Mouse (Mus musculus) bone marrow macrophage, adult 2 months (primary cell): ENCODE measurements around the gene Gpatch8. TPM values are rescaled to one million over a fixed set of nuclear protein-coding genes. Genes with fewer than 3 reads are reported as not detected.
A peak's percentile ranks its signal among the peaks of the same experiment; 100 is the strongest.

ENCODE experiments used
- H3K27ac ChIP-seq: 2 replicates; pipeline ENCODE4 v1.5.1; 2012; ENCODE audit warnings: low read depth, low read length; ENCODE audit not compliant: insufficient read depth
- H3K4me1 ChIP-seq: 2 replicates; pipeline ENCODE4 v1.6.1; 2012; ENCODE audit warnings: low read length; ENCODE audit not compliant: control insufficient read depth, insufficient read depth
- H3K4me3 ChIP-seq: 2 replicates; pipeline ENCODE4 v1.5.1; 2012; ENCODE audit warnings: mild to moderate bottlenecking, low read length, moderate library complexity; ENCODE audit not compliant: insufficient read depth
- CTCF ChIP-seq: IDR thresholded peaks from 2 replicates; pipeline ENCODE4 v1.5.1; 2012; ENCODE audit warnings: low read depth, mild to moderate bottlenecking, low read length, moderate library complexity
- POLR2A ChIP-seq: IDR thresholded peaks from 2 replicates; pipeline ENCODE4 v1.6.1; 2012; ENCODE audit warnings: mild to moderate bottlenecking, low read depth, low read length, borderline replicate concordance
- polyA plus RNA-seq: library from polyadenylated mRNA; stranded (reverse); fragments of >200 nt; gene quantifications from 2 replicates; pipeline ENCODE4 v1.2.4, GENCODE M21; 2012; ENCODE audit not compliant: missing spikeins, insufficient read depth, insufficient read length

The Gpatch8 gene
- polyA plus RNA-seq, 1 experiment, result 26.8 TPM

DNA sequence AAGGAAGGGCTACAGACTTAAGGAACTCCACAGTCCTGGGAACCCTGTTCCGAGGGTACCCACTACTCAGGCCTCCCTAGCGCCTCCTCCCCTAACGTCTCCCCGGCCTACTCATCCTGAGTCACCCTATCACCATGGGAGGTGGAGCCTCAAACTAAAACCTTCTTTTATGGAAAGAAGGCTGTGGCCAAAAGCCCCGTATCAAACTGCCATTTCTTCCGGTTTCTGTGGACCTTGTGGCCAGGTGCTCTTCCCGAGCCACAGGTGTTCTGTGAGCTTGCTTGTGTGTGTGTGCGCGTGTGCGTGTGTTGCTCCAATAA lies 119.8 kb downstream of the Gpatch8 start:
- TF ChIP-seq POLR2A (no peak), CTCF (no peak)
- Histone ChIP-seq H3K4me3 (no peak overlapping the region), H3K27ac (no peak overlapping the region), H3K4me1 (peaks cover 9% of the 10 kb centered on the region)

GRCm38 (mm10) chr11:102435754-102436470 lies 120.3 kb downstream of the Gpatch8 start:
- no peak overlapping the region for H3K27ac ChIP-seq
- no peak overlapping the region for H3K4me3 ChIP-seq
- TF ChIP-seq POLR2A, result no peak
- TF ChIP-seq CTCF, result no peak
- peaks cover 9% of the 10 kb centered on the region for H3K4me1 ChIP-seq

- no peak overlapping the region for H3K4me3 ChIP-seq
Observed at GRCm38 (mm10) chr11:102434816-102435705, 121.1 kb downstream of the Gpatch8 start.

GRCm38 (mm10) chr11:102434406-102434805 lies 121.8 kb downstream of the Gpatch8 start:
- no peak overlapping the region for H3K27ac ChIP-seq

More at GRCm38 (mm10) chr11:102434816-102435705, 121.1 kb downstream of the Gpatch8 start:
- H3K27ac ChIP-seq, result no peak overlapping the region
- no peak for TF ChIP-seq POLR2A
- TF ChIP-seq CTCF, result no peak
- H3K4me1 ChIP-seq, result peaks cover 7% of the 10 kb centered on the region

GRCm38 (mm10) chr11:102433866-102434265 lies 122.3 kb downstream of the Gpatch8 start:
- Histone ChIP-seq H3K4me3 (0 out of 2 replicates have a peak overlapping the region, but pooled peaks have one; percentile 17), H3K27ac (no peak overlapping the region), H3K4me1 (peaks cover 2% of the 10 kb centered on the region; the same call in 1 of the 2 replicates)
- TF ChIP-seq POLR2A, result no peak

More at GRCm38 (mm10) chr11:102434406-102434805, 121.8 kb downstream of the Gpatch8 start:
- TF ChIP-seq CTCF (peak; percentile 76), POLR2A (no peak)
- Histone ChIP-seq H3K4me3 (0 out of 2 replicates have a peak overlapping the region, but pooled peaks have one; percentile 1), H3K4me1 (peaks cover 2% of the 10 kb centered on the region; the same call in 1 of the 2 replicates)

DNA sequence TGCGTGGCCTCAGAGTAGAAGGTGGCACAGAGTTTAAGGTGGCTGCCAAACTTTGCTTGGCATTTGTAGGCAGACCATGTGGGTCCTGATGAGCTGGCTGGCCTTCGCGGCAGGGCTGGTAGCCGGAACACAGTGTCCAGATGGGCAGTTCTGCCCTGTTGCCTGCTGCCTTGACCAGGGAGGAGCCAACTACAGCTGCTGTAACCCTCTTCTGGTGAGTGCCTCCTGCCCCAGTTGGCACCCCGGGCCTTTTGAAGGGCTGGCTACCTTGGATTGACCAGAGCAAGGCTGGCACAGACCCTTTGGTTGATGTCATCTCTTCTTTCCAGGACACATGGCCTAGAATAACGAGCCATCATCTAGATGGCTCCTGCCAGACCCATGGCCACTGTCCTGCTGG lies 123.3 kb downstream of the Gpatch8 start:
- Histone ChIP-seq H3K4me1 (peaks cover 3% of the 10 kb centered on the region), H3K27ac (peak overlapping the region; percentile 94), H3K4me3 (peak overlapping the region; percentile 71)
- TF ChIP-seq POLR2A (no peak), CTCF (no peak)

- Histone ChIP-seq H3K27ac (peak overlapping the region; percentile 94), H3K4me3 (peak overlapping the region; percentile 71), H3K4me1 (peaks cover 7% of the 10 kb centered on the region)
- TF ChIP-seq POLR2A (no peak; the same call in 1 of the 2 replicates), CTCF (no peak)
Observed at GRCm38 (mm10) chr11:102432115-102432843, 123.9 kb downstream of the Gpatch8 start.

DNA sequence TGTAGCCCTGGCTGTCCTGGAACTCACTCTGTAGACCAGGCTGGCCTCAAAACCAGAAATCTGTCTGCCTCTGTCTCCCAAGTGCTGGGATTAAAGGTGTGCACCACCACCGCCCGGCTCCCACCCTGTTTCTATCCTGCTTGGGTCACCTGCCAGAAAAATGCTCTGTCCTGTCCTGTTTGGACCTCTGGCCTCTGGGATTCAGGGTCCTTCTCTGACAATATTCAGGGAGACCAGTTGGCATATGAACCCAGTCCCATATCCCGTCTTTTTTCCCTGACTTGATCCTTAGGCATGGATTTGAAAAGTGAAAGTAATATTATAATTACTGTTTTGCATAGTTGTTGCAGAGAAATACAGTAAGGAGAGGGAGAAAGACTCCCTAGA lies 124.5 kb downstream of the Gpatch8 start:
- no peak for TF ChIP-seq POLR2A
- TF ChIP-seq CTCF, result no peak
- H3K4me1 ChIP-seq, result peaks cover 10% of the 10 kb centered on the region
- H3K4me3 ChIP-seq, result peak overlapping the region; percentile 71
- peak overlapping the region; percentile 94 for H3K27ac ChIP-seq

- Histone ChIP-seq H3K27ac (peak overlapping the region; percentile 98), H3K4me1 (peaks cover 15% of the 10 kb centered on the region), H3K4me3 (peak overlapping the region; percentile 88)
- TF ChIP-seq POLR2A, result no peak
- TF ChIP-seq CTCF, result no peak; the same call in 1 of the 2 replicates
Observed at GRCm38 (mm10) chr11:102431018-102431645, 125.1 kb downstream of the Gpatch8 start.
